Mouse (Mus musculus) mouse embryonic stem cell (cell line): Measurements from ENCODE around the gene Gm5039.
"Not testable (repeated sequence)": the region's sequence is repeated elsewhere in the genome, so short reads cannot be mapped to it uniquely, and the experiment has no call there.

Experiments used
- in situ Hi-C, 2 experiments: fragments of 300-500 bp; cut with MboI; formaldehyde crosslinking; loops; 1 replicate in 1 of 2; 3 replicates in 1 of 2; pipeline ENCODE4 v1.14.3; 2019 to 2020; ENCODE audit warnings: low sequenced_read_pairs in 2 of 2, low pct_unique_long_range_greater_than_20kb in 1 of 2, mixed read lengths in 1 of 2; ENCODE audit not compliant: unreplicated experiment in 1 of 2

Gene Gm5039

GRCm38 (mm10) chr12:88323926-88324325 is at the start of gene Gm5039:
Gene Gm5039 (minus strand): TSS chr12:88324026.
- in situ Hi-C loops, result not testable (repeated sequence)

- in situ Hi-C loops, result no loop called here
Observed at GRCm38 (mm10) chr12:88372018-88372417, 48.2 kb upstream of the Gm5039 start.

- in situ Hi-C loops, result not testable (repeated sequence)
Observed at GRCm38 (mm10) chr12:88370321-88370720, 46.5 kb upstream of the Gm5039 start.

DNA sequence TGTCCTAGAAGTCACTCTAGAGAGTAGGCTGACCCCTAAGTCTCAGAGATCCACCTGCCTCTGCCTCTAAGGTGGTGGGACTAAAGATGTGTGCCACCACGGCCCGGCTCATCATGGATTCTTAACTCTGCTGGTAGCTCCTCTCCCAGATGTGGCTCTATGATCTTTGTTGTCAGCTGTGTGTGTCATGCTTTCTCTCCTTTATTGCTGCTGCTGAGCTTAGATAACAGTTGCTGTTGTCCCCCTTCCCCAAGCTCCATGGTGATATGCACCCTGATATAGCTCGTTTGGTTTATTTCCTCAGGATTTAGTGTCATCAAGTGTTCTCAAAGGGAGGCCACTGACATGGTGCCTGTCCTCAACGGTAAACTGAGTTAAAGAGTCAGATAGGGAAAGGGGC is 45.9 kb upstream of the Gm5039 start:
- in situ Hi-C loops, result not testable (repeated sequence)

GRCm38 (mm10) chr12:88368618-88369017 is 44.8 kb upstream of the Gm5039 start:
- in situ Hi-C loops, result no loop called here

DNA sequence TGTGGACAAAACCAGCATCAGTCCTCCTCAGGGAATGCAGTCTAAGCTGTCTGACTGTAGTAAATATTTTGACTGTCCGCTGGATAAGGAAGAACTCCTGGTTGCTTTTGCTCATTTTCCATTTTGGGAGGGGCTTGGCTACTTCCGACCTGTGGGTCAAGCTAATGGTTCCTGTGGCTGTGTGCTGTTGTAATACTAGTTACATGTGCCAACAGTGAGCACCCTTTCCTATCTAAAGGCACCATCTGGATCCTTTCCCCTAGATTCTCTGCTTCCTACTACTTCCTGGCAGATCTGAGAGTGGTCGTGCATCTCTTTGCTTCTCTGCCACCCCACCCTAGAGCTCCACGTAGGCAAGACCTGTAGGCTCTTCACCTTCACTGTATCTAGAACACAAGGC is 43.8 kb upstream of the Gm5039 start:
- in situ Hi-C loops, result no loop called here

GRCm38 (mm10) chr12:88361120-88361445 is 37.3 kb upstream of the Gm5039 start:
- in situ Hi-C loops, result no loop called here

- in situ Hi-C loops, result no loop called here
Observed at GRCm38 (mm10) chr12:88360441-88361119, 36.8 kb upstream of the Gm5039 start, which contains the start of gene Adck1. Gene Adck1 (plus strand): TSS chr12:88360554.

- in situ Hi-C loops, result no loop called here
Observed at GRCm38 (mm10) chr12:88354182-88354702, 30.4 kb upstream of the Gm5039 start.

DNA sequence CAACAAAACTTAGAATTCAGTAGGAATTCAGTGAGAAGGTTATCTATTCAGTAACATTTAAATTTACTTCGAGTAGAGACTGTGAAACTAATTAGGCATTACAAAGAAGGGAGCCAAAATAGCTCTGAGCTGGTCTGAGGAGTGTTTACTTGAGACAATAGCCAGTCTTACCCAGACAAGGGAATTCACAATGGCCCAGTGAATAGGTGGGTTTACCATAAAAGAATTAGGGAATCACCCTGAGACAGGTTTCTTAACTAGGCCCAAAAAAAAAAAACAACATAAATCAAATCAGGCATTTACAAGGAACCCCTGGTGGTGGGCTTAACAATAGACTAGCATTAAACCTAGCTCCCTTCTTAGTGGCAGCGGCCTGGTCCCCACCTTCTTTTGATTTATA is 17.5 kb upstream of the Gm5039 start:
- in situ Hi-C loops, result not testable (repeated sequence)

DNA sequence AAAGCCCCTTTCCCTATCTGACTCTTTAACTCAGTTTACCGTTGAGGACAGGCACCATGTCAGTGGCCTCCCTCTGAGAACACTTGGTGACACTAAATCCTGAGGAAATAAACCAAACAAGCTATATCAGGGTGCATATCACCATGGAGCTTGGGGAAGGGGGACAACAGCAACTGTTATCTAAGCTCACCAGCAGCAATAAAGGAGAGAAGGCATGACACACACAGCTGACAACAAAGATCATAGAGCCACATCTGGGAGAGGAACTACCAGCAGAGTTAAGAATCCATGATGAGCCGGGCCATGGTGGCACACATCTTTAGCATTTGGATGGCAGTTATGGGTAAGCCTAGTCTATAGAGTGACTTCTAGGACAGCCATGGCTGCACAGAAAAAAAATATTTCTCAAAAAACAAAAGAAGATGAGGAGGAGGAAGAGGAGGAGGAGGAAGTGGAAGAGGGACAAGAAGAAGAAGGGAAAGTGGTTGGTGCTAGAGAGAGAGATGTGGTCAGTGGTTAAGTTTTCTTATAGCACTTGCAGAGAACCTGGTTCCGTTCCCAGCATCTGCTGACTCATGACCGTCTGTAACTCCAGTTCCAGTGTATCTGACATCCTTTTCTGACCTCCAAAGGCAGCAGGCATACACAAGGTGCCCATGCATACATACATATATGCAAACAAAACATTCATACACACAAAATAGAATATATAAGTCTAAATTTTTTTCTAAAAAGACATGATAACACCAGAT is 13.0 kb upstream of the Gm5039 start:
- in situ Hi-C loops, result not testable (repeated sequence)

GRCm38 (mm10) chr12:88314556-88314955 is 9.3 kb downstream of the Gm5039 start:
- in situ Hi-C loops, result no loop called here

GRCm38 (mm10) chr12:88297171-88297570 is 26.7 kb downstream of the Gm5039 start:
- in situ Hi-C loops, result not testable (repeated sequence)

GRCm38 (mm10) chr12:88293082-88293481 is 30.7 kb downstream of the Gm5039 start:
- in situ Hi-C loops, result not testable (repeated sequence)

GRCm38 (mm10) chr12:88285224-88285623 is 38.6 kb downstream of the Gm5039 start:
- in situ Hi-C loops, result not testable (repeated sequence)

- in situ Hi-C loops, result not testable (repeated sequence)
Observed at GRCm38 (mm10) chr12:88274400-88274799, 49.4 kb downstream of the Gm5039 start, which contains the start of gene Gm5662. Gene Gm5662 (minus strand): TSS chr12:88274500.
